Mouse (Mus musculus): Measurements from ENCODE around the gene Ppp1r12a.

DNA sequence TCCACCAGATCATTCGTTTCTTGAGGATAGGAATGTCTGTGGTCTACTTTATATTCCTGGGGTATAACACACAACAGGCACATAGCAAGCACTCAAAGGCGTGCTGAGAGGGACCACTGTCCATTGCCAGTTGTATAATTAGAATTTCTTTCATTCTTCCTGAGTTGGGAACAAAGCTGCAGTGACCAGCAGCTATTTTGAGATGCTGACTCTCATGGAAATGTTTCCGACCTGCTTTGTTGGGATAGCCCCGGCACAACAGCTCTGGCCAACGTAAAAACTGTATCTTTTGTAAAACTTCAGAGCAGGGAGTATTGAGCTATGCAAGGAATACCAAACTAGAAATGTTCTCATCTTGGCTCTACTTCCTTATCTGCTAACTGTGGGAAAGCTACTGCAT, 28.2 kb upstream of the Ppp1r12a start:
- TF ChIP-seq POLR2A (IDR thresholded peaks at IDR 0.05; ENCODE audit: low read depth, low read length) (no peak), CTCF (IDR thresholded peaks at IDR 0.05; ENCODE audit: borderline replicate concordance, insufficient read depth, low read length) (no peak)

All from embryonic fibroblast, embryonic 13.5 days (primary cell).